Mouse (Mus musculus) hindbrain, embryonic 11.5 days (tissue): ENCODE data around the gene Tpi1. TPM values are rescaled to one million over a fixed set of nuclear protein-coding genes. Genes with fewer than 3 reads are reported as not detected.
A peak's percentile ranks its signal among the peaks of the same experiment; 100 is the strongest.

Source experiments
- ATAC-seq: fragments of 200-750 bp; cut with Nextera tagmentation; 2 replicates; pipeline ENCODE4 v1.8.0; 2017; ENCODE audit warnings: mild to moderate bottlenecking, moderate TSS enrichment, moderate library complexity; ENCODE audit not compliant: low FRiP score
- DNase-seq: peaks from one replicate; pipeline ENCODE4 v3.0.0-alpha.2; 2015; ENCODE audit warnings: low spot score
- H3K27ac ChIP-seq: fragments of 300-500 bp; sonication (generic); 2 replicates; pipeline ENCODE4 v1.5.1; 2014; ENCODE audit warnings: mild to moderate bottlenecking, low read depth, low read length
- H3K27me3 ChIP-seq: fragments of 300-500 bp; sonication (generic); 2 replicates; pipeline ENCODE4 v1.6.1; 2014; ENCODE audit warnings: mild to moderate bottlenecking, low read length, moderate library complexity, mixed read lengths; ENCODE audit not compliant: control insufficient read depth, insufficient read depth
- H3K36me3 ChIP-seq: fragments of 300-500 bp; sonication (generic); 2 replicates; pipeline ENCODE4 v1.6.1; 2014; ENCODE audit warnings: mild to moderate bottlenecking, low read length, moderate library complexity, mixed read lengths; ENCODE audit not compliant: control insufficient read depth, insufficient read depth
- H3K4me1 ChIP-seq: fragments of 300-500 bp; sonication (generic); replicated peaks from 2 replicates; pipeline ENCODE4 v1.6.1; 2014; ENCODE audit warnings: low read length, mixed read lengths; ENCODE audit not compliant: control insufficient read depth, insufficient read depth
- H3K4me2 ChIP-seq: fragments of 300-500 bp; sonication (generic); replicated peaks from 2 replicates; pipeline ENCODE4 v1.6.1; 2014; ENCODE audit warnings: mild to moderate bottlenecking, low read depth, low read length
- H3K4me3 ChIP-seq: fragments of 300-500 bp; sonication (generic); 2 replicates; pipeline ENCODE4 v1.5.1; 2014; ENCODE audit warnings: low read depth, low read length
- H3K9ac ChIP-seq: fragments of 300-500 bp; sonication (generic); 2 replicates; pipeline ENCODE4 v1.6.1; 2014; ENCODE audit warnings: low read depth, low read length
- H3K9me3 ChIP-seq: fragments of 300-500 bp; sonication (generic); 2 replicates; pipeline ENCODE4 v1.6.1; 2016; ENCODE audit warnings: low read length; ENCODE audit not compliant: control insufficient read depth
- WGBS: fragments of 180-500 bp; shearing (Covaris S2); extraction: QIAGEN DNeasy Blood & Tissue Kit; methylation state at CpG from one replicate; pipeline ENCODE4 v1.1.7; 2014; 5-methylcytosine and 5-hydroxymethylcytosine counted together
- polyA plus RNA-seq: library from polyadenylated mRNA; unstranded; fragments of >200 nt; fragmentation: Nextera tagmentation; extraction: Ambion mirVana; gene quantifications from 2 replicates; pipeline ENCODE4 v1.2.1, GENCODE M21; 2014

The Tpi1 gene
- polyA plus RNA-seq = 618 and 653 TPM in 2 replicates

DNA sequence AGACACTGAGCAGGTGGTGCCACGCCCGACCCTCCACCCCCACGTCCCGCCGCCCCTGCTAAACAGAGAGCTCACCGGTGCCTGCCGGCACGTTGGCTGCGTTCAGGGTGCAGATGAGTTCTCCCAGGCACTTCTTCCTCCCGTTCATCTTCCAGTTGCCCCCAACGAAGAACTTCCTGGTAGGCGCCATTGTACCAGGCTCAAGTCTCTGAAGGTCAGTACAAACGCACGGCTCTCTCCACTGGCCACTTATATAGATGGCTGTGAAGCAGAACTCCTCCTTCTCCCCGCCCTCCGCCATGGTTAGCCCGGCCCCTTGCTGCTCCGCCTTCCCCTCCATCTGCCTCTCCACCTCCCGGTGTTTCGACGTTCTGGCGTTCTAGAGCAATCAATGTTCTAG is at the start of gene Tpi1:
Tpi1 (minus strand) TSS at position 364 of the 400 bp plus-strand sequence.
- WGBS = under 1% methylated on average over 22 of the region's 22 CpGs
- Histone ChIP-seq H3K4me3 (peak within 1 kb of the TSS; percentile 72), H3K36me3 (peaks cover 3% of the 10 kb centered on the region; the same call in 1 of the 2 replicates), H3K9me3 (no peaks in the 10 kb centered on the region), H3K4me2 (peak within 1 kb of the TSS; percentile 80), H3K27me3 (no peaks in the 10 kb centered on the region), H3K27ac (peak within 1 kb of the TSS; percentile 72), H3K4me1 (peaks cover 14% of the 10 kb centered on the region), H3K9ac (peak within 1 kb of the TSS; percentile 73)
- DNase-seq (peak; percentile 89), ATAC-seq (peak; percentile 86)

- WGBS = 2% methylated on average over 11 of the region's 16 CpGs
- no peaks in the 10 kb centered on the region for H3K36me3 ChIP-seq
- H3K9me3 ChIP-seq = no peaks in the 10 kb centered on the region
- DNase-seq (peak; percentile 43), ATAC-seq (peak; percentile 34)
- no peaks in the 10 kb centered on the region for H3K27me3 ChIP-seq
- peaks cover 23% of the 10 kb centered on the region for H3K4me1 ChIP-seq
- peak overlapping the region; percentile 66 for H3K9ac ChIP-seq
- peak overlapping the region; percentile 50 for H3K4me3 ChIP-seq
- peak overlapping the region; percentile 84 for H3K27ac ChIP-seq
- peak overlapping the region; percentile 80 for H3K4me2 ChIP-seq
Measured at GRCm38 (mm10) chr6:124863125-124863657, 49.1 kb upstream of the Tpi1 start.

DNA sequence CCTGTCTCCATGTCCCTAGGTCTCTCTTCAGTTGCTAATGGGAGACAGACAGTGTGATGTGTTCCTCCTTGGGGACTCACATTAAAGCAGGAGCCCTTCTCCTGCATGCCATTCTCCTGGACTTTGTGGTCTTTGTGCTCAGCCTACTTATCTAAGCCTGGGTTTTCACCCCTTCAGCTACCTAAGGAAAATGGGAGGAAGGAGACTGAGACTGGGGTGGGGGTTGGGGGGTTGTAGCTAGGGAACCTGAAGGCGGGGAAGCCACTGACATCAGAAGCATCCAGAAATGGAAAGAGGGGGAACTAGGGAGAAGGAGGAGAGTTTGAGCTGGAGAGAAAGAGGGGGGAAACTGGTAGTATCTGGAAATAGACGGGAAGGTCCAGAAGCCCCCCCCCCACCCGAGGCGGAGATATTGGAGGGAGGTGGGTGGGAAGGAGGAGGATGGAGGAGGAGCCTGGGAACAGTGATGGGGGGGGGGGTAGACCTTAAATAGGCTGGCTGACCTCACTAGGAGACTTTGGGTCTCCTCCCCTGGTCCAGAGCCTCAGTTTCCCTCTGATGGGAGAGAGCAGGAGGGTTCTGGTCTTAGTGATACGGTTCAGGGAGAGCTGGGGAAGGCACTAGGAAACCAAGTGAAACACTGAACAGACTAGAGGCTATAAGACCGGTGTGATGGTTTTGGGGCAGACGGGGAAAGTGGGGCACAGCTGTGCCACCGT is 48.5 kb upstream of the Tpi1 start:
- no peaks in the 10 kb centered on the region for H3K27me3 ChIP-seq
- H3K4me2 ChIP-seq = peak overlapping the region; percentile 80
- no peaks in the 10 kb centered on the region for H3K36me3 ChIP-seq
- peak overlapping the region; percentile 66 for H3K9ac ChIP-seq
- H3K4me1 ChIP-seq = peaks cover 23% of the 10 kb centered on the region
- 11% methylated on average over 7 of the region's 8 CpGs for WGBS
- ATAC-seq (no peak), DNase-seq (no peak)
- H3K27ac ChIP-seq = peak overlapping the region; percentile 84
- H3K9me3 ChIP-seq = no peaks in the 10 kb centered on the region
- peak overlapping the region; percentile 50 for H3K4me3 ChIP-seq

GRCm38 (mm10) chr6:124861802-124862201 is 47.7 kb upstream of the Tpi1 start:
- H3K4me3 ChIP-seq = peak overlapping the region; percentile 8
- H3K9ac ChIP-seq = peak overlapping the region; percentile 24; the same call in 1 of the 2 replicates
- no peaks in the 10 kb centered on the region for H3K9me3 ChIP-seq

GRCm38 (mm10) chr6:124861266-124861665 is 47.2 kb upstream of the Tpi1 start:
- H3K27me3 ChIP-seq = no peaks in the 10 kb centered on the region
- H3K4me1 ChIP-seq = peaks cover 23% of the 10 kb centered on the region
- no peak overlapping the region for H3K9ac ChIP-seq
- no peaks in the 10 kb centered on the region for H3K36me3 ChIP-seq
- ATAC-seq = no peak
- H3K27ac ChIP-seq = no peak overlapping the region
- no peak overlapping the region for H3K4me3 ChIP-seq
- no peak for DNase-seq
- peak overlapping the region; percentile 17 for H3K4me2 ChIP-seq
- 82% methylated on average over 19 of the region's 19 CpGs for WGBS
- no peaks in the 10 kb centered on the region for H3K9me3 ChIP-seq

More at GRCm38 (mm10) chr6:124861802-124862201, 47.7 kb upstream of the Tpi1 start:
- H3K27me3 ChIP-seq = no peaks in the 10 kb centered on the region
- no peak for DNase-seq
- no peak for ATAC-seq
- peak overlapping the region; percentile 80 for H3K4me2 ChIP-seq
- no peak overlapping the region for H3K27ac ChIP-seq
- no peaks in the 10 kb centered on the region for H3K36me3 ChIP-seq
- WGBS = 33% methylated on average over 3 of the region's 3 CpGs
- H3K4me1 ChIP-seq = peaks cover 23% of the 10 kb centered on the region

GRCm38 (mm10) chr6:124860511-124860910 is 46.4 kb upstream of the Tpi1 start:
- DNase-seq (no peak), ATAC-seq (no peak)
- H3K27ac ChIP-seq = no peak overlapping the region
- H3K36me3 ChIP-seq = no peaks in the 10 kb centered on the region
- peaks cover 23% of the 10 kb centered on the region for H3K4me1 ChIP-seq
- no peak overlapping the region for H3K4me2 ChIP-seq
- 78% methylated on average over 9 of the region's 9 CpGs for WGBS
- no peak overlapping the region for H3K4me3 ChIP-seq
- H3K9me3 ChIP-seq = no peaks in the 10 kb centered on the region
- no peak overlapping the region for H3K9ac ChIP-seq
- H3K27me3 ChIP-seq = no peaks in the 10 kb centered on the region

- DNase-seq (peak; percentile 92), ATAC-seq (peak; percentile 9; the same call in 1 of the 2 replicates)
- no peak overlapping the region for H3K4me2 ChIP-seq
- WGBS = 11% methylated on average over 12 of the region's 12 CpGs
- H3K4me3 ChIP-seq = no peak overlapping the region
- no peaks in the 10 kb centered on the region for H3K9me3 ChIP-seq
- no peak overlapping the region for H3K27ac ChIP-seq
- peaks cover 23% of the 10 kb centered on the region for H3K4me1 ChIP-seq
- no peaks in the 10 kb centered on the region for H3K27me3 ChIP-seq
- peak overlapping the region; percentile 47 for H3K9ac ChIP-seq
- no peaks in the 10 kb centered on the region for H3K36me3 ChIP-seq
Measured at GRCm38 (mm10) chr6:124859725-124860124, 45.6 kb upstream of the Tpi1 start.

- Histone ChIP-seq H3K36me3 (no peaks in the 10 kb centered on the region), H3K27ac (no peak overlapping the region), H3K9ac (no peak overlapping the region), H3K9me3 (no peaks in the 10 kb centered on the region), H3K4me2 (no peak overlapping the region; the same call in 1 of the 2 replicates), H3K27me3 (no peaks in the 10 kb centered on the region), H3K4me3 (no peak overlapping the region), H3K4me1 (peaks cover 19% of the 10 kb centered on the region)
- no peak for ATAC-seq
- 78% methylated on average over 26 of the region's 28 CpGs for WGBS
- DNase-seq = no peak
Measured at GRCm38 (mm10) chr6:124858561-124859318, 44.6 kb upstream of the Tpi1 start.
